Mouse (Mus musculus) small intestine, adult 2 months (tissue): ENCODE measurements around the gene Hs1bp3.

Experiments used
- CTCF ChIP-seq: fragments of 200-500 bp; IDR thresholded peaks from 2 replicates; pipeline ENCODE4 v1.5.1; 2012; ENCODE audit warnings: low read depth, mild to moderate bottlenecking, control low read depth, inconsistent platforms, low read length, moderate library complexity, mixed read lengths; ENCODE audit not compliant: insufficient replicate concordance, insufficient read length; ENCODE audit errors: extremely low read depth
- POLR2A ChIP-seq: fragments of 200-500 bp; IDR thresholded peaks from 2 replicates; pipeline ENCODE4 v1.6.1; 2012; ENCODE audit warnings: low read depth, mild to moderate bottlenecking, control low read depth, inconsistent platforms, low read length, moderate library complexity

- TF ChIP-seq CTCF (no peak), POLR2A (no peak)
These were observed 21.0 kb downstream of the Hs1bp3 start for GRCm38 (mm10) chr12:8334261-8334660.
